Mouse (Mus musculus) layer of hippocampus, postnatal 36 days (tissue): Measurements from ENCODE around the gene Hexa. TPM values are rescaled to one million over a fixed set of nuclear protein-coding genes. Genes with fewer than 3 reads are reported as not detected.
A peak's percentile ranks its signal among the peaks of the same experiment; 100 is the strongest.

ENCODE experiments used
- DNase-seq, 2 experiments: peaks; one replicate each; pipeline ENCODE4 v3.0.0; 2022
- total RNA-seq, 2 experiments: library from RNA; stranded (reverse); gene quantifications; 2 replicates each; pipeline ENCODE4 v1.2.3; 2021

The Hexa gene
- total RNA-seq = 10 to 100 TPM; 50.9 to 51.6 TPM

DNA sequence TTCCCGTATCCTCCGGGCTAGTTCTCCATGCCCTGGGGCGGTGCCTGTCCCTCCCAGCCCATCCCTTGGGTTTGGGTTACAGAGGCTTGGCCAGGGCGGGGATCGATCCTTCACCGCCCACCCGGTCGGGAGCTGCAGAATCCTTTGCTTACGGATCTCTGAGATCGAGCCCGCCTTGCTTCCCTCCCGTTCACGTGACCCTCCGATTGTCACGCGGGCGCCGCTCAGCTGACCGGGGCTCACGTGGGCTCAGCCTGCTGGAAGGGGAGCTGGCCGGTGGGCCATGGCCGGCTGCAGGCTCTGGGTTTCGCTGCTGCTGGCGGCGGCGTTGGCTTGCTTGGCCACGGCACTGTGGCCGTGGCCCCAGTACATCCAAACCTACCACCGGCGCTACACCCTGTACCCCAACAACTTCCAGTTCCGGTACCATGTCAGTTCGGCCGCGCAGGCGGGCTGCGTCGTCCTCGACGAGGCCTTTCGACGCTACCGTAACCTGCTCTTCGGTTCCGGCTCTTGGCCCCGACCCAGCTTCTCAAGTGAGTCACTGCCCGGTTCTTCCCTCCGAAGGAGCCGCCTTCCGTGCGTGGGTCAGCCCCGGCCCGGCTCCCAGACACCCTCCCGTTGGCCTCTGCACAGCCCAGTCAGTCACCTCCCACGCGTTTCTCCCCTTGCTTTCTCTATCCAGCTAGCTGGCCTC, at the start of gene Hexa, which contains the start of gene Tmem202:
Gene Hexa (plus strand): TSS at position 100 of the 697 bp plus-strand sequence.
Gene Tmem202 (minus strand): TSS at position 407 of the 697 bp plus-strand sequence.
- DNase-seq = peak; percentile 77 to 80

DNA sequence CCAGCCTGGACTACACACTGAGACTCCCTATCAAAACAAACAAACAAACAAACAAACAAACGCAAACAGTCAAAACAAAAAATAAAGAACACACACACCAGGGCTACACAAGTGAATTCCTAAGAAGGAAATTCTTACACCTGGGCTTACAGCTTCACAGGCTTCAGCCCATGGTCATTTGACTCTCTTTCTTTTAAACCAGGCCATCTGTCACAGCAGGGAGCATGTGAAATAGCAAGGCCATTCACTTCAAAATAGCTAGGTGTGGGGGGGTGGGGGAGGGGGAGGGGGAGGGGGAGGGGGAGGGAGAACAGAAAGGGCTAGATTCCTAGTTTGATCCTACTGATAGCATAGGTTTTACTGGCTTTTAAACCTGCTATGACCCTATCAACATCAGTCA, 31.2 kb upstream of the Hexa start:
- no peak for DNase-seq

DNA sequence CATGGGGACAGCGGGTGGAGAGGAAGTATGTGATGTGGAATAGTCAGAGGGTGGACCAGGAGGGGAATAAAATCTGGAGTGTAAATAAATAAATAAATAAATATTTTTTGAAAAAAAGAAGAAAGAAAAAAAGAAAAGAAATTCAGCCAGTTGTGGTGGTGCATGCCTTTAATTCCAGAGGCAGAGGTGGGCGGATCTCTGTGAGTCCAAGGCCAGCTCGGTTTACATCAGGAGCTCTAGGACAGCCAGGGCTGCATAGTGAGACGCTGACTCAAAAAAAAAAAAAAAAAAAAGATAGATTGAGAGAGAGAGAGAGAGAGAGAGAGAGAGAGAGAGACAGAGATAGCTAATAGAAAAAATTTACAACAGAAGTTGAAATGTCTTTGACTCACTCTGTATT, 27.0 kb upstream of the Hexa start:
- no peak for DNase-seq

DNA sequence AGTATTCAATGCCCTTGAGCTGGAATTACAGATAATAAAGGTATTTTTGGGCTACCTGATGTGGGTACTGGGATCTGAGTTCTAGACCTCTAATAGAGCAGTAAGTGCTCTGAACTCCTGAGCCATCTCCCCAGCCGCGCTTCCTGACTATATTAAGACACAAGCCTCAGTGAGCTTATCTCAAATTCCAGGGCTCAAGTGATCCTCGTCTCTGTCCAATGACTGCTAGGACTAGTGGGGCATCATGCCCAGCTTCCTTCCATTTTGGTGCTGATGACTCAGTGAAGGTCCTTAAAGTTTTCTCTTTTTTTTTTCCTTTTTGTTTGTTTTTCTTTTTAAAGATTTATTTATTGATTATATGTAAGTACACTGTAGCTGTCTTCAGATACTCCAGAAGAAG, 24.3 kb upstream of the Hexa start:
- no peak for DNase-seq

DNA sequence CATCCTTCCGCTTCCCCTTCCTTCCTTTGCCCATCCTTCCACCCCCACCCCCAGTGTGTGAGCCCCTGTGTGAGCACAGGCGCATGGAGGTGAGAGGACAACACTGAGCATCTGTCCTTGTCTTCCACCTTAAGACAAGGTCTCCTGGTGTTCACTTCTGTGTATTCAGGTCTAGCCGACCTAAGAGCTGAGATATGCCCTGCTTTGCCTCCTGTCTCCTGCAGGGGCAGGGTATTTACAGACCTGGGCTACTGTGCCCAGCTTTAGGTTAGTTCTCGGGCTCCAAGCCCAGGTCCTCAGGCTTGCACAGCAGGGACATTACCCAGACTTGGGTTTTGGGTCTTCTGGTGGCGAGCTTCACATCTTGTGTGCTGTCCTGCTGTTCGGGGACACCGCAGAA, 22.2 kb upstream of the Hexa start:
- DNase-seq = no peak

DNA sequence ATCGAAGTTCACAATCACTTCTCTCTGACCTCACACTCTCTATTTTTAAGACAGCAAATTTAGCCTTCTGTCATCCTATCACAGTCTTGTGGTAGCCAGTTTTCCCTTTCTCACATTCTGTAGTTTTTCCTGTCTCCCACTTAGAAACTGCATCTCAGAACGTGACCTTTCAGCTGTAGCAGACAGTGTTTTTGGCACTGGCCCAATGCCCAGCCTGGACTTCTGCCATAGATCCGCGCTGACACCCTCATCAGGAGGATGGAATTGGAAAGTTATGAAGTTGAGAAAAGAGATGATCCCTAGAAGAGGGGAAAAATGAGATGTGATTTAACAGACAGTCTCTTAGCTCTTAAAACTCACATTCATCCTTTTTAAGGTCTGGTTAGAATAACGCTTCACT, 20.4 kb upstream of the Hexa start:
- no peak for DNase-seq

DNA sequence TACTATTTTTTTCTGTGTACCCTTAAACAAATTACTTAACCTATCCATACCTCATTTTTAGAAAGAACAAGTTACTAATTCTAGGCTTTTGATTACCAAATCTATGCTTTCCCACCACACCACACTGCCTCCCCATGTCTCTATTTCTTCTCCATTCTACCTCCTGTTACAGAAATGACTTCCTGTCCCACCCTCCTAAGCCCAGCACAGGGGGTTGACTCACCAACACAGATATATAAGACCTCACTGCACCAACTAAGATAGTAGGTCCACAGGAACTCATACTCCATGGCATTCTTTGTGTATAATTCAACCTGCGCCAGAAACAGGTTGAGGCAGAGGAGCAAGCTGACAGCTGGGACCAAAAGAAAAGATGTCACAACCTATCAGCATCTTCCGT, 19.9 kb upstream of the Hexa start:
- no peak for DNase-seq

DNA sequence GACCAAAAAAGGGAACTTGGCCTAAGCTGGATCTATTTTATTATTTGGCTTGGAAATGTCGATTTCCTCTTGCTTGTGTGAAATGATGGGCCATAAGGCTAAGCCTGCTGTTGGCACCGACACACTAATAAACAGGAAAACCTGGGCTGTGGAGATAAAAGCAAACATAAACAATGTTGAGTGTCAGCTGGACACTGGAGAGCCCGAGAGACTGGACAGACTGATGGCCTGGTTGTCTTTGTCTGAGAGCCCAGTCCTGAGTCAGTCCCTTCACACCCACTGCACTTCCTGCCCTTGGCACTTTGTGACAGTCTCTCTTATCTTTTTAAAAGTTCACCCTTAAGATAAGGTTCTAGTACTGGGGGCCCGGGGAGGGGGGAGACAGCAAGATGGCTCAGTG, 16.4 kb upstream of the Hexa start:
- no peak for DNase-seq

DNA sequence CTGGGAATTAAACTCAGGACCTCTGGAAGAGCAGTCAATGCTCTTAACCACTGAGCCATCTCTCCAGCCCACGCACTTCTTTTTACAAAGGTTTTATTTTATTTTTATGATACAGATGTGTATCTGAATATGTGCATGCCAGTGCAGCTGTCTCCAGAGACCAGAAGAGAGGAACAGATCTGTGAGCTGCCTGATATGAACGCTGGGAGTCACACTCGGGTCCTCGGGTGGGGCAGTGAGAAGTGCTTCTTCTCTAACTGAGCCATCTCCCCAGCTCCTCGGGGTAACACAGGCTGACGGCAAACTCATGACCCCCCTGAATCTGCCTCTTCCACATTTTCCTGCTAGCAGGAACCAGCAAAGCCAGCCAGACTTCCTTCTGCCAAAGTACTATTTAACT, 12.6 kb upstream of the Hexa start:
- no peak for DNase-seq

DNA sequence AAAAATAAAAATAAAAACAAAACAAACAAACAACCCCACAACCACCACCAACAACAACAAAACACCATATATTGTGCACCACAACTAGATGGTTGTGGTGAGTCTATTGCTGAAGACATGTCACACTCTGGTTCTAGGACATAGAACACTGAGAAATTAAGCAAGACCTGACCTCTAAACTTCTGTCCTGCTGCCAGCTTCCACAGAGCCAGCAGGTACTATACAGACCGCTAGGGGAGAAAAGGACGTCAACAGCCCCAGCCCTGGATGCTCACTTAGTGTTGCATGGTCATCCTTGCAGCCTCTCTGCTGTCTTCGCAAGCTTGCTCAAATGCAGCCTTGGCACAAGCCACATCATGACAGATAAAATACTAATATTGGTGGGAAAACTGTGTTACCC, 11.8 kb upstream of the Hexa start:
- DNase-seq = no peak

DNA sequence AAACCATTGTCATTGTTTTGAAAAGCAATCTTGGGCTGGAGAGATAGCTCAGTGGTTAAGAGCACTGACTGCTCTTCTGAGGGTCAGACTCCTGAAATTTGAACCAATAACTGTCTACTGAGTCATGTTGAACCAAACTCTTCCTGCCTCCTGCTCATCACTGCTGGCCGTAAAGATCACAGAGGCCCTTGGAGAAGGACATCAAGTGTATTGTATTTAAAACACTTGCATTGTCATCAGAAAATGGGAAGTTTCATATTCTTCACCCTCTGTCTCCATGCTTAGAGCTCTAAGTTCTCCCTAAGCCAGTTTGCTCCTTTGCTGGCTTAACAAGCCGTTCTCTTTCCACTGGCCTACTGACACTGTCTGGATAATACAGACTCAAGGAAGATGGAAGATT, 11.1 kb upstream of the Hexa start:
- no peak for DNase-seq

DNA sequence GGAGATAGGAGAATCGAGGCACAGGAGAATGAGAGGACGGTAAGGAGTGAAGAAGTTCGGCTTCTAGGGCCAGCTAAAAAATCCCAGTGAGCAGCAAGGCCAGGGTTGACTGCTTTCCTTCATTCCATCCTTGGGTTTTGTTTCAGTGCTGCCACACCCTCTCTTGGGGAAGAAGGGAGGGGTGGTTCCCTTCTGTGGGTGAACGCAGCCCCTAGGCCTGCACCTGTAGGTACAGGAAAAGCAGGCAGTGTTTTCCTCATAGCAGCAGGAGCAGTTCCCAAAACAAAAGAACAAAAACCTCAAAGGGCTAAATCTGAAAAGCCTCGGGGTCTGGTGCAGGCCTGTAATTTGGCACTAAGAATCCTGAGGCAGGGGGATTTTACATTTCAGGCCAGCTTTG, 7.7 kb upstream of the Hexa start:
- no peak for DNase-seq

DNA sequence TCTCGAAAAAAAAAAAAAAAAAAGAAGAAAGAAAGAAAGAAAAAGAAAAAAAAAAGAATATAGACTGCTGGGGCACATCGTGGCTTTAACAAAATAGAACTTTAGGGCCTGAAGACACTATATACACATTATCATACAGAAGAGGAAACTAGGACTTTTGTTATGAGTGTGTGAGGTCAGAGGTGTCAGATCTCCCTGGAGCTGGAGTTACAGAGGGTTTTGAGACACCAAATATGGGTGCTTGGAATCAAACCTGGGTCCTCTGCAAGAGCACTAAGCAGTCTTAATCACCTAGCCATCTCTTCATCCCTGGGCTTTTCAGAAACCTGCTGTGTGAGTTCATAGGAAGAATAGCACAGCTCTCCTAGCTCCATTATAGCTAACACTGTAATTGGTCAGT, 5.9 kb upstream of the Hexa start:
- DNase-seq = no peak

DNA sequence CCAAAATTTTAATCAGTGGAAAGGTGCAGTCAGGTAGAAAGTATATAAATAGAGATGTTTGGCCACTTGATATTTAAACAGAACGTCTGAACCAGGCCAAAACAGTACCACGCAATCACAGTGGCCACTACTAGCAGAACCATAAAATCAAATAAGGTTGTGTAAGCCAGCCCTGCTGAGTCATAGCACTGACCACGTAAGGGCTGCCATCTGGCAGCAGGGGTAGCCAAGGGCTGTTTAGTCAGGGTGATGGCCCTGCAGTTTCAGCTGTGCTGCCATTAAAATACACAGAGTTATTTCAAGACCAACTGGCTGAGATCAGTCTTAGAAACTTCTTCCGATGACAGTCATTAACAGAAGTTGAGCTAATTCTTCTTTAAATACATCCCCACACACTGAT, 5.5 kb upstream of the Hexa start:
- no peak for DNase-seq

DNA sequence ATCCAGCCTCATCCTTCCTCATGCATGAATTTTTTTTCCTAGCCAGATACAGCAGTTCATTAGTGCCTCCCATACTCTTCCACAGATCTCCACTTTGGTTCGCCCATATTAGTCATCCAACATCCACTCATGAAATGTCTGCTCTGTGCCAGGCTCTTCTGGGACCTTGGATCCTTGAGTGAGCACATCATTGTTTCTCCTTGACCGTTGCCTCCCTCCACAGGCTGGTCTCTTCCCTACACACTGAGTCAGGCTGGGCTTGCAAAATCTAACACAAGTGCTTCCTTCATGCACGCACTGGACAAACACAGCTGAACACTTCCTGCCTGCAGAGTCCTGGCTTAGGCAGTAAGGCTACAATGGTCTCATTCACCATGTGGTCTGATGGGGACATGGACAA, 1.7 kb upstream of the Hexa start:
- DNase-seq = no peak

DNA sequence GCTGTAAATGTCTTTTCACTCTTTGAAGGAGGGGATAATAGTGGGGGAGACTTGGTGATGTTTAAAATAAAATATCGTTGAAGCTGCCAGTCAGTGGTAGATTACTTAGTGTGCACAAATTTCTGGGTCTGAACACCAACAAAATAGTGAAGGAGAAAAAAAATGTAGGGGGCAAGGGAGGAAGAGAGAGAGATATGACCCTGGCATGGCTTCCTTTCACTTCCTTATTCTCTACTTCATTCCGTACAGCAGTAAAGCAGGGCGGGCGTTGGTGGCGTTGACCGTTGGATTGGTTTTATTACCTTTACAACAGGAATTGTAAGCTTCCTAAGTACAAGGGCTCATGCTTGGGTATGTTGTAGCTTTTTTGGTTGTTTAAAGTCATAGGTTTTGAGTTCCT, 2.3 kb downstream of the Hexa start:
- no peak for DNase-seq

DNA sequence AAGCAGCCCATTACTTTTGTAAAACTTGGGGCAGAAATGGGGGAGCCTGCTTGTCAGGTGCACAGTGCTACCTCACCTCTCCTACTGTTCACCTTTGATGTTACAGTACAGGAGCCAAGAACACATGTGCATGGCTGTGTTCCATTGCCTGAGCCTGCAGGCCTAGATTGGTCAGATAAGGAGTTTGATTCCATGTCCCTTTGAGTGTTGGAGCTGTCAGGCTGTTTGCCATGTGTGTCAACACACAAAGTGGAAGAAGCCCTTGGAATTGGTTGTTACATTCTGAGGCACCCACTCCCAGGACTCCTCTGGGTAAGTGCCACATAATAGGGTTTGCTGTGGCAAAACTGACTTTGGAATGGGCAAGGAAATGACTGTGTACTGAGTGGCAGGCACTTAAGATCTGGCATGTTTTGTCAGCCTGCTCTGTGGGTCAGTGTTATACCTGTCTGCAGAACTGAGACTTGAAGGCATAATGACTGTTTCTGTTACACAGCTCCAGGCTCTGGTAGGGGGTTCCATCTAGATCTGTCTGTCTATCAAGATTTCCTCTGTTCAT, 3.5 kb downstream of the Hexa start:
- DNase-seq = no peak

DNA sequence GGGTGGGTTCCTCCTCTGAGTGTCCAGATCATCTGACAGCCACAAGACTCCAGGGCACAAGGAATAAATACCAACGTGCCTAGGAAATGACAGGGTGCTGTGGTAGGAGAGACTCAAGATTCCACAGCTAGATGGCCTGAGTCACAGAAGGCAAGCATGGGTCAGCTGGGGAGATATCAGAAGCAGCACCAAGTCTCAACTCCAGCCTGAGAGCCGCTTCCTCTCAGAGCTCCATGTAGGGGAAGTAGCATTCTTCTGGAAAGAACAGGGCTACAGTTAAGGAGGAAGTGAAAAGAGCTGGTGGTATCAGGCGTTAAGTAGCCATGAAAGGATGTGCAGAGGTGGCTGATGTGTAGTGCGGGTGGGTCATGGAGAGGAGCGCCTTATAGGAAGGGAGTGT, 5.4 kb downstream of the Hexa start:
- no peak for DNase-seq

DNA sequence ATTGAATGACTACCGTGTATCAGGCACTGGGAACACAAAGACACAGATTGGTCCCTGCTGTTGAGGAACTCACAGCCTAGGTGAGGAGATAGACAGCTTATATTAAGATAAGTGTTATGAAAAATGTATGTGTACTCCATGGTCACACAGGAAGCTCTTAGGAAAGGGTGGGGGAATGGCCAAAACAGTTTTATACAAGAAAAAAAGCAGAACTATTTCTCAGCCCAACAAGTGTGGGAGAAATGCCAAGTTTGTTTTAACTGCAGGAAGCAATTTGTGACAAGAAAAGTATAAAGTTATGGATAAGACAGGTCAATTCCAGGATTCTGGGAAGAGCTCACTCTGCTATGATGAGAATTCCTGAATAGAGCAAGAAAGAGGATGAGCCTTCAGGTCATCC, 8.5 kb downstream of the Hexa start:
- DNase-seq = no peak

DNA sequence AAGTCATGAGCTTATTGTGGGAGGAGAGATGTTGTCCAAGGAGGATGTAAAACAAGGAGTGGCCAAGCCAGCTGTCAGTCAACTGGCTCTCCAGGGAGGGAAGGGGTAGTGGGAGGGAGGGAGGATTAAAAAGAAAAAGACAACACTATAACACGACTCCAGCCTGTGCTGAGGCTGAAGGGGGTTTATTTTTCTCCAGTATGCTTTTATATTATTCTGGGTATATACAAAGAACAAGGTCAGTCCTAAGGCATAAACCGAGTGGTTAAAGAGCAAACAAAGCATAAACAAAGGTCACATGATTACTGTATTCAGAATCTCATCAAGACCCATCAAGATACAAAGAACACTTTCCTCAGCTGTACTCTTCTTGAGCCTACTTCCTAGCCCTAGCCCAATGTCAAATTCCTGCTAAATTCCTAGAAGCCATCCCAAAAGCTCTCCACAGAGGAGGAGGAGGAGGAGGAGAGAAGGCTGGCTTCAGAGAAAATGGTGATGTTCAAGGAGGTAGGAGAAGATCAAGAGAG, 9.7 kb downstream of the Hexa start:
- DNase-seq = no peak

DNA sequence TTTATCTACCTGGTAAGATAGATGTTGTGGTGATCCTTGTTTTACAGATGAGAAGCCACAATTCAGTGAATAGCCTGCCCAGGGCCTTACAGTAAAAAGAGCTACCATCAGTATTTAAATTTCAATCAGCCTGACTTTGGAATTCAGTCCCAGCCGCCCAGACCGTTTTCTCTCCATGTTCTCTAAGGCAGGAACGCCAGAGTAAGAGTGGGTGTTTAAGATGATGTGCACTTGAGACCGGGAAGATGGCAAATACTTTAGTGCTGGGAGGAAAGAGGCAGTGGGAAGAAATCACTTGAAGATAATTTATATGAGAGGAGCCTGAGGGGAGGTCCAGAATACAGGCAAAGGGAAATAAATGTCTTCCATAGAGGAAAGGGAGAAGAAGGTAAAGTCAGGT, 10.7 kb downstream of the Hexa start:
- DNase-seq = no peak

DNA sequence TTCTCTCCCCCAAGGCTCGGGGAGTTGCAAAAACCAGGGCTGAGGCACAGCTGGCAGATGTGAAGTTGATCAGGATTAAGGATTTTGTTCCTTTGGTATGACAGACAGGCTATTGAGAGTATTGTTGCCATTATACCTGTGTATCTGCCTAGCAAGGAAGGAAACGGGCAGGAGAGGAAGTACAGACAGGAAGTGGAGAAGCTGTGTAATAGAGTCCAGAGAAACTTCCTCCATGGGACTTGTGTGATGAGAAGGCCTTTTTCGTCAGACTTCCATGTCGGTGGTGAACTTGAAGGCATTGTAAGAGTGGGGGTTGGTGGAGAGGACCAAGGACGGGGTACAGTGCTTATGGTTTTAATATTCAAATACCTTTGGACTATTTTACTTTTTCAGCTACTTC, 11.7 kb downstream of the Hexa start:
- DNase-seq = no peak

DNA sequence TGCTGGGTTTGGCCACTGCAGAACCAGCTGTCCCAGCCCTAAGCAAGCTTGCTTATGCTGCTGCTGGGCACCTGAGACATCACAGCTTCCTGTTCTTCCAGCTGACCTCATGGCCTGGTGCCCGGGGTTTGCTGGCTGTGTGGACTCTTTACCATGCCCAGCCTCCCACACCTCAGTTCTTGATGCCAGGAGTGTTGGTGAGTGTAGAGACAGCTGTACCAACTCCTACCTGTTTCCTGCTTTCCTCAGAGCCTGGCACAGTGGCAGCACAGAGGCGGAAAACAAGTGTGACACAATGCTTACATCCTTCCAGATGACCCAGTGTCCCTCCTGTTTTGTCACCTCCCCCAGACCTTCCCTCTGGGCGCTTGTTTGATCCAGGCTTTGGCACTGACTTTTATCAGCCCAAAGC, 12.3 kb downstream of the Hexa start:
- no peak for DNase-seq

DNA sequence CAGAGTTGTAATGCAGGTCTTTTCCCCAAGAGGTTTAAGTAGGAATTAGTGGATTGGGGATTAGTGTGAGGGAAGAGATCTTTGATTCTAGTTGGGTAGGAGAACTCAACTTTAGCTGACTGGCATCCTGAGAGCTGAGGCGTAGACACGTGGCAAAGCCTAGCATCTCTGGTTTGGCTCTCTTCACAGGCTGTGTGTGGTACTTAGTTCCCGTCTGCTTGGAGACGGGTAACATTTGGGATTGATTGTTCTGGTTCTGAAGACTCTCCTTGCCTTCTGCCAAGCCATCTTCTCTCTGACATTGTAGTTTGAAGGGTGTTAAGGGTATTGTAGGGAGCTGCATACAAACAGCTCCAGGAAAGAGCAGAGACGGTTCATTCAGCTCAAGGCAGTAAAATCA, 13.3 kb downstream of the Hexa start:
- DNase-seq = peak in 1 of 2 experiments; percentile 37

DNA sequence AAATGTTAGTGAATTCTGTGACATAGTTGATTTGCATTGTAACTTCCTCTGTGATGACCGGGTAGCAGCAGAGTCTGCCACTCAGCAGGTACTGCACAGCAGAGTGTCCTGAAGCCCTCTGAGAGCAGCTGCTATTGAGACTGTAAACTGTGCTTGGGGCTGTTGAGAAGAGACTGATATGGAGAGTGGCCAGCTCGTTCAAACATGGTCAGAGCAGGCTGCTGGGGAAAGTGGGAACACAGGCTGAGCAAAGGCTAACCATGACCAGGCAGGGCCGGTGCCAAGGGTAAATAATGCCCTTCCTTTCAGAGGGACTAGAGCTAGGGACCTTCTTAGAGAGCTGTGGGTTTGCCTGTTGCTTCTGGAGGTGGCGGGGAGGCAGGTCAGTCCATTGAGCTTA, 14.4 kb downstream of the Hexa start:
- DNase-seq = no peak
